Mouse (Mus musculus): ENCODE data around the gene Pde4b. TPM values are rescaled to one million over a fixed set of nuclear protein-coding genes. Genes with fewer than 3 reads are reported as not detected.
"Not testable (repeated sequence)": the region's sequence is repeated elsewhere in the genome, so short reads cannot be mapped to it uniquely, and the experiment has no call there.

The Pde4b gene
- polyA plus RNA-seq, 1 experiment from 2014 or later, result 15.6 TPM

- WGBS, result 66% methylated on average over 4 of the region's 4 CpGs
- H3K27me3 ChIP-seq (replicated peaks), result no peaks in the 10 kb centered on the region
- H3K27ac ChIP-seq, result no peak overlapping the region
- 0 out of 2 replicates have a peak, but pooled peaks cover 3% of the 10 kb centered on the region for H3K4me1 ChIP-seq
- H3K36me3 ChIP-seq, result no peaks in the 10 kb centered on the region
- H3K9ac ChIP-seq, result no peak overlapping the region
- H3K4me2 ChIP-seq (replicated peaks), result no peak overlapping the region
- H3K9me3 ChIP-seq, result no peaks in the 10 kb centered on the region
- peak; percentile 52; the same call in 1 of the 2 replicates for ATAC-seq (ENCODE audit: low FRiP score, low read depth)
- H3K4me3 ChIP-seq, result no peak overlapping the region
Measured at GRCm38 (mm10) chr4:102493342-102494128, 406.2 kb downstream of the Pde4b start.

- H3K4me3 ChIP-seq; H3K36me3 ChIP-seq; H3K4me2 ChIP-seq (replicated peaks); H3K9me3 ChIP-seq; H3K9ac ChIP-seq; H3K4me1 ChIP-seq; H3K27me3 ChIP-seq (replicated peaks); H3K27ac ChIP-seq: not testable (repeated sequence)
- WGBS, result 92% methylated on average over 10 of the region's 10 CpGs
- ATAC-seq (ENCODE audit: low FRiP score, low read depth), result peak; percentile 56
Measured at GRCm38 (mm10) chr4:102494203-102494602, 406.9 kb downstream of the Pde4b start.

DNA sequence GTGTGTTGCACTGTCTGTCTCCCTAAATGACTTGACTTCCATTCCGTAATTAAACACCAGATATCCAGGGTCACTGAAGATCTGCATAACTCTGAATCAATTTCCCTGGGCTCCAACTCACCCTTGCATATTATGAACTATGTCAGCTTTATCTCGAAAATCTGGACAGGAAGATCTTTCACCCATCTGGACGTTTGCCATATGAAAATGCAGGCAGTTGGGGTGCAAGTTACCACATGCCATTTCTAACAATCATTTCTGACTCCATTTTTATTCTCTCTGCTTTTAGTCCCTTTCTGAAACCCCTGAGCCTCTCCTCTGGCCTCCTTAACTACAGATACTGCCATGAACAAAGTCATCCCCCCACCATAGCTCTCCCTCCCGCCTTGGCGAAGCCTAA is 407.7 kb downstream of the Pde4b start:
- no peaks in the 10 kb centered on the region for H3K36me3 ChIP-seq
- H3K9me3 ChIP-seq, result no peaks in the 10 kb centered on the region
- 76% methylated on average over 5 of the region's 5 CpGs for WGBS
- no peaks in the 10 kb centered on the region for H3K27me3 ChIP-seq (replicated peaks)
- no peak overlapping the region for H3K9ac ChIP-seq
- no peak overlapping the region for H3K4me3 ChIP-seq
- 0 out of 2 replicates have a peak, but pooled peaks cover 3% of the 10 kb centered on the region for H3K4me1 ChIP-seq
- H3K27ac ChIP-seq, result no peak overlapping the region
- H3K4me2 ChIP-seq (replicated peaks), result no peak overlapping the region
- no peak for ATAC-seq (ENCODE audit: low FRiP score, low read depth)

DNA sequence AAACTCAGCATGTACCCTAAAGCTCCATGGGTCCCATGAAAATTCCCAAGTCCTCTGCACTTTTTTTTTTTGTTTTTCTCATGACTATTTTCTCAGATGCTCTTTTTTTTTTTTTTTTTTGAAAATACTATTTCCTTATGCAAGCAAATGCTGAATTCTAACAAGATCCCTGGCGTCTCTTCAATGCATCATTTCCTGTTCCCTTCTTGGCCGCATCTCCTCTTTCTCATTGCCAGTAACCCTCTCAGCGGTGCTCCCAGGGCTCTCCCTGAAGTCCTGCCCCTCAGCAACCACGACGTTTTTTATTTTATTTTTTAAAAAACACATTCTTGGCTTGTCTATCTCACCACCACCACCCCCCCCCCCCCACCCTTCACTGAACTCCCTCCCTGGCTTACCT is 408.1 kb downstream of the Pde4b start:
- no peak for ATAC-seq (ENCODE audit: low FRiP score, low read depth)
- H3K9ac ChIP-seq, result no peak overlapping the region
- H3K4me2 ChIP-seq (replicated peaks), result no peak overlapping the region
- 0 out of 2 replicates have a peak, but pooled peaks cover 3% of the 10 kb centered on the region for H3K4me1 ChIP-seq
- no peak overlapping the region for H3K27ac ChIP-seq
- H3K4me3 ChIP-seq, result no peak overlapping the region
- WGBS, result 82% methylated on average over 5 of the region's 5 CpGs
- H3K9me3 ChIP-seq, result no peaks in the 10 kb centered on the region
- H3K36me3 ChIP-seq, result no peaks in the 10 kb centered on the region
- no peaks in the 10 kb centered on the region for H3K27me3 ChIP-seq (replicated peaks)

GRCm38 (mm10) chr4:102496269-102497177 is 409.2 kb downstream of the Pde4b start:
- 0 out of 2 replicates have a peak, but pooled peaks cover 3% of the 10 kb centered on the region for H3K4me1 ChIP-seq
- H3K36me3 ChIP-seq, result no peaks in the 10 kb centered on the region
- H3K4me2 ChIP-seq (replicated peaks), result no peak overlapping the region
- no peaks in the 10 kb centered on the region for H3K9me3 ChIP-seq
- WGBS, result 93% methylated on average over 20 of the region's 20 CpGs
- H3K4me3 ChIP-seq, result no peak overlapping the region
- no peak overlapping the region for H3K9ac ChIP-seq
- H3K27ac ChIP-seq, result no peak overlapping the region
- no peak for ATAC-seq (ENCODE audit: low FRiP score, low read depth)
- no peaks in the 10 kb centered on the region for H3K27me3 ChIP-seq (replicated peaks)

DNA sequence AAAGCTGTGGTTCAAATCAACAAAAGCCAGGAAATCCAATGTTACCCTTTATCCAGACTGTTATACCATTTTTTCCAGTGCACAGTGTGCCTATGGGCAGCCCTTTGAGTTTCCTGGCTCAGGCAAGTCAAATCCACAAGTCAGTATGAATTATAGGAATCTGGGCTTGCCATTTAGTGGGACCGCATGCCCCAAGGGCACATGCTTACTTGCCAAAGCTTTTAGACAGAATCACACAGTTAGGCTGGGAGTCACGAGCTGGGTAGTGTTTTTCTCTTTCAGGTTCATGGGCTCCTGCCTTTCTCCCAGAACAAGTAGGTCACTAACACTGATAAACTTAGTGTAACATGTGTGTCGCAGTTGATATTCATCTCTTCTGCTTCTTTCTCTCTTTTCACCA is 409.9 kb downstream of the Pde4b start:
- Histone ChIP-seq H3K36me3 (no peaks in the 10 kb centered on the region), H3K27me3 (replicated peaks) (no peaks in the 10 kb centered on the region), H3K27ac (no peak overlapping the region), H3K4me1 (0 out of 2 replicates have a peak, but pooled peaks cover 3% of the 10 kb centered on the region), H3K4me3 (no peak overlapping the region), H3K9me3 (no peaks in the 10 kb centered on the region), H3K4me2 (replicated peaks) (no peak overlapping the region), H3K9ac (no peak overlapping the region)
- no peak for ATAC-seq (ENCODE audit: low FRiP score, low read depth)
- WGBS, result 88% methylated on average over 3 of the region's 3 CpGs

- ATAC-seq (ENCODE audit: low FRiP score, low read depth), result no peak
- no peak overlapping the region for H3K4me3 ChIP-seq
- H3K4me1 ChIP-seq, result no peaks in the 10 kb centered on the region
- H3K27me3 ChIP-seq (replicated peaks), result no peaks in the 10 kb centered on the region
- 90% methylated on average over 4 of the region's 4 CpGs for WGBS
- no peak overlapping the region for H3K27ac ChIP-seq
- H3K9ac ChIP-seq, result no peak overlapping the region
- no peak overlapping the region for H3K4me2 ChIP-seq (replicated peaks)
- H3K36me3 ChIP-seq, result no peaks in the 10 kb centered on the region
- no peaks in the 10 kb centered on the region for H3K9me3 ChIP-seq
Measured at GRCm38 (mm10) chr4:102498169-102498919, 411.0 kb downstream of the Pde4b start.

DNA sequence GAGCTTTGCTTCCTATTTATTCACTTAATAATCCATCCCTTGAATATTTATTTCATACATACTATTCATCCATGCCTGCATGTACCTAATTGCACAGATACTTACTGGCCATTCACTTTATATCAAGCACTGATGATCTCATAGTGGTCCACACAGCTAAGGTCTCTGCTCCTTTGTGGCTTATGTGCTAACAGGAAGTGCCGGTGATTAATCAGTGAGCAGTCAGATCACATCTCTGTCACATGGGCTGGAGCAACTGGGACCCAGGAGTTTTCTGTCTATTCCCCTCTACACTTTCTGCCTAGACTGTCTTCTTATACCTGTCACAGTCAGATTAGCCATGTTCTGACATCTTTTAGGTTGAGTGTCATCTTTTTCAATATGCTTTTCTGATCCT is 411.6 kb downstream of the Pde4b start:
- Histone ChIP-seq H3K27ac (no peak overlapping the region), H3K9me3 (no peaks in the 10 kb centered on the region), H3K4me1 (no peaks in the 10 kb centered on the region), H3K27me3 (replicated peaks) (no peaks in the 10 kb centered on the region), H3K36me3 (no peaks in the 10 kb centered on the region), H3K9ac (no peak overlapping the region), H3K4me2 (replicated peaks) (no peak overlapping the region), H3K4me3 (no peak overlapping the region)
- no peak for ATAC-seq (ENCODE audit: low FRiP score, low read depth)
- WGBS, result 98% methylated on average over 1 of the region's 1 CpGs

- Histone ChIP-seq H3K9ac (no peak overlapping the region), H3K9me3 (no peaks in the 10 kb centered on the region), H3K4me2 (replicated peaks) (no peak overlapping the region), H3K4me1 (no peaks in the 10 kb centered on the region), H3K27me3 (replicated peaks) (no peaks in the 10 kb centered on the region), H3K36me3 (no peaks in the 10 kb centered on the region), H3K4me3 (no peak overlapping the region), H3K27ac (no peak overlapping the region)
- WGBS, result 62% methylated on average over 6 of the region's 6 CpGs
- no peak for ATAC-seq (ENCODE audit: low FRiP score, low read depth)
Measured at GRCm38 (mm10) chr4:102505714-102506113, 418.4 kb downstream of the Pde4b start.

DNA sequence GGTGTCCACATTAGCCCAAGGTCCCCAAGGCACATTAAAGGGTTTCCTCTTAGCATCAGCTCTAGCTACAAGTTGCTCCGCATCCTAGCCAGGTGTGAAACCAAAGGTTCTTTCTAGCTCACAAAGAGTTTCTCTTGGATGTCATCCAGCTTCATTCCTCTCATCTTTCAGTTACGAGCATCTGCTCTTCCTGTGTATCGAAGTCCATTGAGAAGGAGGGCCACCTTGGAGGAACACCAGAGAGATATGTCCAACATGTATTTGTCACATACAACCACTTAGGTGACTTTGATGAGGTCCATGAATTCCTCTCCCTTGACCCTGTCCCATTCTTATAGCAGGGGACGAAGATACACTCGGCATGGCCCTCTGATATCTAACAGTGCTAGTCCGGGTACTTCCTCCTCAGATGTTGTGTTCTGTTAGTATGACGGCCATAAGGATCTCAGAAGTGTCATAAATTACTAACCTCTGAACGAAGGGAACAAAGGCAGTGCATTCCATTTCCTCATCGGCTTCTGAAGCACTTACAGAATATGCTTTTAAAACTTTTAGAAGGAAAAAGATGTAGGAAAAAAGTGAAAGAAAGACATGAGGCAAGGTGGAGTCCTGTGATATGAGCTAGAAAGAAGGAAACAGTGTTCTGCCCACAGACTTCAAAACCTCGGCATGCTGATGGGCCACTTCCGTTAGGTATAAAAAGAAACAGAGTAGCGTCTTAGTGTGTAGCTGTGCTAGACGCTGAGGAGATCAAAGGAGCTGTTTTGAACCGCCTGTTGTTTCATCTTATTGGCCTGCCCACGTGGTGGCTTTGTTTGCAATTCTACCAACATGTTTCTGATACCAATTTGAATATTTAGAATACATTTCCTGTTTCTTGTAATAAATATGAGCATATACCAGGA is 419.3 kb downstream of the Pde4b start:
- 78% methylated on average over 15 of the region's 15 CpGs for WGBS
- Histone ChIP-seq H3K27ac (no peak overlapping the region), H3K4me3 (no peak overlapping the region), H3K36me3 (no peaks in the 10 kb centered on the region), H3K9ac (no peak overlapping the region), H3K27me3 (replicated peaks) (no peaks in the 10 kb centered on the region), H3K4me2 (replicated peaks) (no peak overlapping the region), H3K4me1 (peaks cover 5% of the 10 kb centered on the region), H3K9me3 (no peaks in the 10 kb centered on the region)
- no peak for ATAC-seq (ENCODE audit: low FRiP score, low read depth)

DNA sequence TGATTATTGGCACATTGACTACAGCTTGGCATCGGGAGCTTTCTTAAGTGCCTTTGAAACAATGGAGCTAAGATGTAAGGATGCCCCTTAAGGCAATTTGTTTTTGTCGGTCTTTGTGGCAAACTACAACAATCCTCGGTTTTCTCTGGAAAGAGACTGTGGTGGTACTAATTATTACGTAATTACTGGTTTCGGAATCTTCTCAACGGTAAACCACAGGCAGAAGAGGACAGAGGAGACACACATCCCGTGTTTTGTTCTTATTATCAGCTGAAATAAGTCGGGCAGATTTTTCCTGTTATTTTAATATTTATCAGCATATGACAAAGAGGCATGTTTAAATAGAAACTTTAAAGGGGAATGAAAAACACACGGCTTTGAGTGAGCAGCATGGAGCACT is 420.0 kb downstream of the Pde4b start:
- H3K9ac ChIP-seq, result no peak overlapping the region
- WGBS, result 79% methylated on average over 9 of the region's 9 CpGs

More for the DNA sequence above, 420.0 kb downstream of the Pde4b start:
- no peaks in the 10 kb centered on the region for H3K36me3 ChIP-seq
- no peaks in the 10 kb centered on the region for H3K27me3 ChIP-seq (replicated peaks)
- H3K4me2 ChIP-seq (replicated peaks), result no peak overlapping the region
- H3K4me1 ChIP-seq, result peaks cover 8% of the 10 kb centered on the region
- no peak overlapping the region for H3K4me3 ChIP-seq
- ATAC-seq (ENCODE audit: low FRiP score, low read depth), result no peak
- H3K9me3 ChIP-seq, result no peaks in the 10 kb centered on the region
- H3K27ac ChIP-seq, result no peak overlapping the region
